Mouse (Mus musculus) bone marrow macrophage, adult 2 months (primary cell): ENCODE measurements around the gene Gm9747. TPM values are rescaled to one million over a fixed set of nuclear protein-coding genes. Genes with fewer than 3 reads are reported as not detected.

Experiments
- H3K27ac ChIP-seq: 2 replicates; pipeline ENCODE4 v1.5.1; 2012; ENCODE audit warnings: low read depth, low read length; ENCODE audit not compliant: insufficient read depth
- H3K4me1 ChIP-seq: 2 replicates; pipeline ENCODE4 v1.6.1; 2012; ENCODE audit warnings: low read length; ENCODE audit not compliant: control insufficient read depth, insufficient read depth
- H3K4me3 ChIP-seq: 2 replicates; pipeline ENCODE4 v1.5.1; 2012; ENCODE audit warnings: mild to moderate bottlenecking, low read length, moderate library complexity; ENCODE audit not compliant: insufficient read depth
- CTCF ChIP-seq: IDR thresholded peaks from 2 replicates; pipeline ENCODE4 v1.5.1; 2012; ENCODE audit warnings: low read depth, mild to moderate bottlenecking, low read length, moderate library complexity
- POLR2A ChIP-seq: IDR thresholded peaks from 2 replicates; pipeline ENCODE4 v1.6.1; 2012; ENCODE audit warnings: mild to moderate bottlenecking, low read depth, low read length, borderline replicate concordance
- polyA plus RNA-seq: library from polyadenylated mRNA; stranded (reverse); fragments of >200 nt; gene quantifications from 2 replicates; pipeline ENCODE4 v1.2.4, GENCODE M21; 2012; ENCODE audit not compliant: missing spikeins, insufficient read depth, insufficient read length

Gm9747 gene
- polyA plus RNA-seq, 1 experiment: not detected

- Histone ChIP-seq H3K27ac (no peak overlapping the region), H3K4me3 (no peak overlapping the region), H3K4me1 (no peaks in the 10 kb centered on the region)
- no peak for TF ChIP-seq POLR2A
- TF ChIP-seq CTCF: no peak
Observed at GRCm38 (mm10) chr1:82253789-82254445, 21.0 kb downstream of the Gm9747 start.

- Histone ChIP-seq H3K4me3 (no peak overlapping the region), H3K27ac (no peak overlapping the region), H3K4me1 (no peaks in the 10 kb centered on the region)
- no peak for TF ChIP-seq CTCF
- no peak for TF ChIP-seq POLR2A
Observed at GRCm38 (mm10) chr1:82257457-82257856, 24.5 kb downstream of the Gm9747 start.

- TF ChIP-seq POLR2A: no peak
- TF ChIP-seq CTCF: no peak
- no peak overlapping the region for H3K27ac ChIP-seq
- no peak overlapping the region for H3K4me3 ChIP-seq
- H3K4me1 ChIP-seq: no peaks in the 10 kb centered on the region
Observed at GRCm38 (mm10) chr1:82258331-82258730, 25.4 kb downstream of the Gm9747 start.

GRCm38 (mm10) chr1:82260055-82260454 lies 27.1 kb downstream of the Gm9747 start:
- Histone ChIP-seq H3K4me1 (no peaks in the 10 kb centered on the region), H3K27ac (no peak overlapping the region), H3K4me3 (no peak overlapping the region)
- TF ChIP-seq POLR2A: no peak
- TF ChIP-seq CTCF: no peak

- no peaks in the 10 kb centered on the region for H3K4me1 ChIP-seq
- H3K4me3 ChIP-seq: no peak overlapping the region
- TF ChIP-seq CTCF: no peak
- TF ChIP-seq POLR2A: no peak
- no peak overlapping the region for H3K27ac ChIP-seq
Observed at GRCm38 (mm10) chr1:82261053-82261618, 28.2 kb downstream of the Gm9747 start.

GRCm38 (mm10) chr1:82261638-82262037 lies 28.7 kb downstream of the Gm9747 start:
- Histone ChIP-seq H3K4me1 (no peaks in the 10 kb centered on the region), H3K27ac (no peak overlapping the region), H3K4me3 (no peak overlapping the region)
- TF ChIP-seq POLR2A (no peak), CTCF (no peak)

GRCm38 (mm10) chr1:82262331-82262730 lies 29.4 kb downstream of the Gm9747 start:
- Histone ChIP-seq H3K27ac (no peak overlapping the region), H3K4me1 (no peaks in the 10 kb centered on the region), H3K4me3 (no peak overlapping the region)
- TF ChIP-seq CTCF: no peak
- no peak for TF ChIP-seq POLR2A

GRCm38 (mm10) chr1:82267547-82267946 lies 34.6 kb downstream of the Gm9747 start:
- Histone ChIP-seq H3K27ac (no peak overlapping the region), H3K4me1 (no peaks in the 10 kb centered on the region), H3K4me3 (no peak overlapping the region)
- no peak for TF ChIP-seq POLR2A

- H3K4me1 ChIP-seq: no peaks in the 10 kb centered on the region
- H3K27ac ChIP-seq: no peak overlapping the region
- H3K4me3 ChIP-seq: no peak overlapping the region
- no peak for TF ChIP-seq CTCF
- TF ChIP-seq POLR2A: no peak
Observed at GRCm38 (mm10) chr1:82272231-82272630, 39.3 kb downstream of the Gm9747 start.

- Histone ChIP-seq H3K4me3 (no peak overlapping the region), H3K27ac (no peak overlapping the region), H3K4me1 (no peaks in the 10 kb centered on the region)
- TF ChIP-seq CTCF (no peak), POLR2A (no peak)
Observed at GRCm38 (mm10) chr1:82273529-82273928, 40.6 kb downstream of the Gm9747 start.
